Mouse (Mus musculus) liver, embryonic 14.5 days (tissue): ENCODE measurements around the gene Gm49368. TPM values are rescaled to one million over a fixed set of nuclear protein-coding genes. Genes with fewer than 3 reads are reported as not detected.
A peak's percentile ranks its signal among the peaks of the same experiment; 100 is the strongest.

ENCODE experiments used
- ATAC-seq: fragments of 200-750 bp; cut with Nextera tagmentation; 2 replicates; pipeline ENCODE4 v1.8.0; 2017; ENCODE audit warnings: moderate number of reproducible peaks, mild to moderate bottlenecking, moderate library complexity; ENCODE audit not compliant: insufficient read depth
- DNase-seq, 3 experiments: peaks; one replicate each; pipeline ENCODE4 v3.0.0-alpha.2; 2012 to 2013; ENCODE audit warnings: low read depth in 3 of 3, low spot score in 3 of 3
- H3K27ac ChIP-seq: fragments of 300-500 bp; sonication (generic); 2 replicates; pipeline ENCODE4 v1.5.1; 2014; ENCODE audit warnings: moderate library complexity, mild to moderate bottlenecking, control low read depth, inconsistent platforms
- H3K27me3 ChIP-seq: fragments of 300-500 bp; sonication (generic); 2 replicates; pipeline ENCODE4 v1.6.1; 2014; ENCODE audit warnings: mild to moderate bottlenecking, low read length, moderate library complexity; ENCODE audit not compliant: control insufficient read depth, insufficient read depth
- H3K36me3 ChIP-seq: fragments of 300-500 bp; sonication (generic); replicated peaks from 2 replicates; pipeline ENCODE4 v1.6.1; 2014; ENCODE audit warnings: low read depth; ENCODE audit not compliant: control insufficient read depth, insufficient read depth
- H3K4me1 ChIP-seq, 2 experiments: fragments of 200-500 bp in 1 of 2; fragments of 300-500 bp in 1 of 2; sonication (generic) in 1 of 2; replicated peaks; 2 replicates each; pipeline ENCODE4 v1.6.1; 2012 to 2014; ENCODE audit warnings: antibody characterized with exemption in 1 of 2, inconsistent platforms in 1 of 2, low read length in 1 of 2; ENCODE audit not compliant: control insufficient read depth in 2 of 2, insufficient read depth in 2 of 2
- H3K4me2 ChIP-seq: fragments of 300-500 bp; sonication (generic); 2 replicates; pipeline ENCODE4 v1.6.1; 2014; ENCODE audit warnings: low read depth, mild to moderate bottlenecking, control low read depth, moderate library complexity
- H3K4me3 ChIP-seq, 2 experiments: fragments of 200-500 bp in 1 of 2; fragments of 300-500 bp in 1 of 2; sonication (generic) in 1 of 2; 2 replicates each; pipeline ENCODE4 v1.5.1; 2012 to 2014; ENCODE audit warnings: low read depth in 2 of 2, low read length in 2 of 2, mild to moderate bottlenecking in 2 of 2, control low read depth in 1 of 2, inconsistent platforms in 1 of 2, moderate library complexity in 1 of 2; ENCODE audit not compliant: insufficient read depth in 1 of 2
- H3K9ac ChIP-seq: fragments of 300-500 bp; sonication (generic); replicated peaks from 2 replicates; pipeline ENCODE4 v1.6.1; 2014; ENCODE audit warnings: mild to moderate bottlenecking, control low read depth, moderate library complexity
- H3K9me3 ChIP-seq: fragments of 300-500 bp; sonication (generic); 2 replicates; pipeline ENCODE4 v1.6.1; 2016; ENCODE audit warnings: low read length, mixed read lengths; ENCODE audit not compliant: control insufficient read depth
- CTCF ChIP-seq: IDR thresholded peaks from 2 replicates; pipeline ENCODE4 v1.5.1; 2016; ENCODE audit warnings: antibody characterized with exemption, low read depth, control low read depth
- EP300 ChIP-seq: IDR thresholded peaks from 2 replicates; pipeline ENCODE4 v1.6.1; 2016; ENCODE audit warnings: antibody characterized with exemption, low read depth
- WGBS: fragments of 180-500 bp; shearing (Covaris S2); extraction: QIAGEN DNeasy Blood & Tissue Kit; methylation state at CpG from one replicate; pipeline ENCODE4 v1.1.7; 2014; ENCODE audit not compliant: insufficient replicate concordance; 5-methylcytosine and 5-hydroxymethylcytosine counted together
- polyA plus RNA-seq, 2 experiments: library from polyadenylated mRNA; depleted of rRNA in 1 of 2; stranded (reverse) in 1 of 2; unstranded in 1 of 2; fragments of >200 nt; fragmentation: Nextera tagmentation in 1 of 2; extraction: Ambion mirVana in 1 of 2; gene quantifications; 2 replicates each; pipeline versions ENCODE4 v1.2.1 to v1.2.3; 2012 to 2014

Gm49368 gene
- polyA plus RNA-seq, 2 experiments, result 0.03 TPM; not detected in 1

GRCm38 (mm10) chr7:128019187-128019586 is 43.3 kb upstream of the Gm49368 start:
- no peaks in the 10 kb centered on the region for H3K27me3 ChIP-seq
- TF ChIP-seq EP300 (no peak), CTCF (no peak)
- no peaks in the 10 kb centered on the region for H3K4me1 ChIP-seq
- no peaks in the 10 kb centered on the region for H3K36me3 ChIP-seq
- ATAC-seq (no peak), DNase-seq (no peak)
- no peak overlapping the region for H3K9ac ChIP-seq
- WGBS, result 37% methylated on average over 2 of the region's 2 CpGs
- no peaks in the 10 kb centered on the region for H3K9me3 ChIP-seq
- H3K4me2 ChIP-seq, result no peak overlapping the region
- no peak overlapping the region for H3K4me3 ChIP-seq
- no peak overlapping the region for H3K27ac ChIP-seq

- no peak overlapping the region for H3K9ac ChIP-seq
- ATAC-seq (no peak), DNase-seq (peak in 1 of 3 experiments; percentile 9)
- H3K9me3 ChIP-seq, result no peaks in the 10 kb centered on the region
- no peak overlapping the region for H3K27ac ChIP-seq
- no peaks in the 10 kb centered on the region for H3K27me3 ChIP-seq
- no peak overlapping the region for H3K4me2 ChIP-seq
- no peaks in the 10 kb centered on the region for H3K4me1 ChIP-seq
- H3K36me3 ChIP-seq, result no peaks in the 10 kb centered on the region
- TF ChIP-seq CTCF (peak; percentile 62), EP300 (no peak)
- 45% methylated on average over 8 of the region's 8 CpGs for whole genome bisulfite sequencing
- no peak overlapping the region for H3K4me3 ChIP-seq
Measured at GRCm38 (mm10) chr7:128022974-128023373, 39.5 kb upstream of the Gm49368 start.

GRCm38 (mm10) chr7:128023565-128023964 is 38.9 kb upstream of the Gm49368 start:
- Histone ChIP-seq H3K4me1 (no peaks in the 10 kb centered on the region), H3K4me2 (no peak overlapping the region), H3K27ac (no peak overlapping the region), H3K27me3 (no peaks in the 10 kb centered on the region), H3K9ac (no peak overlapping the region), H3K4me3 (no peak overlapping the region), H3K9me3 (no peaks in the 10 kb centered on the region), H3K36me3 (no peaks in the 10 kb centered on the region)
- no peak for ATAC-seq
- TF ChIP-seq CTCF (no peak), EP300 (no peak)
- 73% methylated on average over 4 of the region's 4 CpGs for WGBS
- DNase-seq, result no peak

- no peak overlapping the region for H3K27ac ChIP-seq
- no peak overlapping the region for H3K4me3 ChIP-seq
- H3K4me2 ChIP-seq, result no peak overlapping the region
- DNase-seq, result no peak
- no peaks in the 10 kb centered on the region for H3K9me3 ChIP-seq
- TF ChIP-seq CTCF, result no peak
- no peaks in the 10 kb centered on the region for H3K4me1 ChIP-seq
- WGBS, result 56% methylated on average over 9 of the region's 9 CpGs
- no peaks in the 10 kb centered on the region for H3K27me3 ChIP-seq
- H3K36me3 ChIP-seq, result no peaks in the 10 kb centered on the region
- H3K9ac ChIP-seq, result no peak overlapping the region
- ATAC-seq, result no peak
Measured at GRCm38 (mm10) chr7:128024364-128024763, 38.1 kb upstream of the Gm49368 start.

- no peaks in the 10 kb centered on the region for H3K9me3 ChIP-seq
- no peaks in the 10 kb centered on the region for H3K4me1 ChIP-seq
- no peak overlapping the region for H3K27ac ChIP-seq
- DNase-seq (no peak), ATAC-seq (no peak)
- H3K4me3 ChIP-seq, result no peak overlapping the region
- H3K36me3 ChIP-seq, result no peaks in the 10 kb centered on the region
- H3K27me3 ChIP-seq, result no peaks in the 10 kb centered on the region
- TF ChIP-seq EP300, result no peak
- 67% methylated on average over 4 of the region's 4 CpGs for WGBS
- no peak overlapping the region for H3K4me2 ChIP-seq
- H3K9ac ChIP-seq, result no peak overlapping the region
Measured at GRCm38 (mm10) chr7:128024932-128025331, 37.6 kb upstream of the Gm49368 start.

- Histone ChIP-seq H3K27me3 (no peaks in the 10 kb centered on the region), H3K4me1 (no peaks in the 10 kb centered on the region), H3K4me3 (no peak overlapping the region), H3K36me3 (no peaks in the 10 kb centered on the region), H3K9ac (no peak overlapping the region), H3K27ac (no peak overlapping the region), H3K9me3 (no peaks in the 10 kb centered on the region), H3K4me2 (no peak overlapping the region)
- DNase-seq (no peak), ATAC-seq (no peak)
- 49% methylated on average over 4 of the region's 4 CpGs for WGBS
- no peak for TF ChIP-seq EP300
- TF ChIP-seq CTCF, result no peak
Measured at GRCm38 (mm10) chr7:128025381-128025780, 37.1 kb upstream of the Gm49368 start.
